In genomic region chr10:128231697-128232419, GRCm38 (mm10) we compare ENCODE assay signal across 8 mouse cellular contexts. TPM values are rescaled to one million over a fixed set of nuclear protein-coding genes. Genes with fewer than 3 reads are reported as not detected.
DNase-seq lines count a peak whose midpoint lies in the region; ATAC-seq lines count a peak whose summit lies in the region.

Gene Timeless, plus strand, starts transcription at chr10:128232065.

- H3K4me2 ChIP-seq in heart, embryonic 15.5 days = peak within 1 kb of the TSS; percentile 82
- H3K4me2 ChIP-seq in liver, embryonic 13.5 days = peak within 1 kb of the TSS; percentile 91
- H3K4me2 ChIP-seq in stomach, embryonic 14.5 days (replicated peaks; ENCODE audit: low read depth, low read length) = peak within 1 kb of the TSS; percentile 82

- peak within 1 kb of the TSS; percentile 74 for H3K9ac ChIP-seq in heart, embryonic 15.5 days
- peak within 1 kb of the TSS; percentile 94 for H3K9ac ChIP-seq in liver, embryonic 13.5 days
- H3K9ac ChIP-seq in stomach, embryonic 14.5 days (replicated peaks; ENCODE audit: low read depth, low read length) = peak within 1 kb of the TSS; percentile 83

- no peaks in the 10 kb centered on the region; the same call in 1 of the 2 replicates for H3K36me3 ChIP-seq in heart, embryonic 15.5 days
- H3K36me3 ChIP-seq in liver, embryonic 13.5 days = peaks cover 10% of the 10 kb centered on the region
- H3K36me3 ChIP-seq in stomach, embryonic 14.5 days (ENCODE audit: control insufficient read depth, insufficient read depth, low read length) = no peaks in the 10 kb centered on the region

- ATAC-seq in CD4-positive, CD25-positive, alpha-beta regulatory T cell, adult 4 months = peak; percentile 74
- peak; percentile 93 for ATAC-seq in heart, embryonic 15.5 days (replicated peaks; ENCODE audit: insufficient number of reproducible peaks, insufficient read depth, low FRiP score, low read depth)
- ATAC-seq in liver, embryonic 13.5 days (ENCODE audit: low read depth) = peak; percentile 90
- peak; percentile 91 for ATAC-seq in stomach, embryonic 14.5 days (ENCODE audit: insufficient number of reproducible peaks, insufficient read depth, low FRiP score, low read depth)

- DNase-seq in c-Kit-negative CD71-positive TER-119-positive erythroid progenitor cells, embryonic 14.5 days (ENCODE audit: low read depth, low spot score) = peak; percentile 79
- peak; percentile 54 for DNase-seq in fibroblast of lung, adult 2 months (ENCODE audit: low read depth)
- peak; percentile 92 for DNase-seq in kidney, postnatal 14 days
- peak; percentile 82 for DNase-seq in liver, embryonic 13.5 days
- peak; percentile 86 to 89 for DNase-seq in natural killer cell, adult 2 months (ENCODE audit: low spot score in 2 of 2)

- peak within 1 kb of the TSS; percentile 94 for H3K27ac ChIP-seq in heart, embryonic 15.5 days
- peak within 1 kb of the TSS; percentile 97 for H3K27ac ChIP-seq in liver, embryonic 13.5 days
- H3K27ac ChIP-seq in stomach, embryonic 14.5 days (ENCODE audit: low read length) = peak within 1 kb of the TSS; percentile 94

- WGBS in heart, embryonic 15.5 days = under 1% methylated on average over 58 of the region's 58 CpGs
- under 1% methylated on average over 55 of the region's 58 CpGs for whole genome bisulfite sequencing in liver, embryonic 13.5 days (ENCODE audit: insufficient replicate concordance)
- under 1% methylated on average over 57 of the region's 58 CpGs for WGBS in stomach, embryonic 14.5 days

- H3K4me3 ChIP-seq in heart, embryonic 15.5 days = peak within 1 kb of the TSS; percentile 70
- peak within 1 kb of the TSS; percentile 88 for H3K4me3 ChIP-seq in liver, embryonic 13.5 days (replicated peaks)
- H3K4me3 ChIP-seq in stomach, embryonic 14.5 days (ENCODE audit: low read depth, low read length) = peak within 1 kb of the TSS; percentile 80

- no peaks in the 10 kb centered on the region for H3K9me3 ChIP-seq in heart, embryonic 15.5 days (replicated peaks)
- no peaks in the 10 kb centered on the region for H3K9me3 ChIP-seq in liver, embryonic 13.5 days (replicated peaks)
- no peaks in the 10 kb centered on the region for H3K9me3 ChIP-seq in stomach, embryonic 14.5 days (ENCODE audit: control insufficient read depth, low read depth, low read length)

- H3K27me3 ChIP-seq in heart, embryonic 15.5 days = no peaks in the 10 kb centered on the region
- no peaks in the 10 kb centered on the region for H3K27me3 ChIP-seq in liver, embryonic 13.5 days
- H3K27me3 ChIP-seq in stomach, embryonic 14.5 days (ENCODE audit: control insufficient read depth, insufficient read depth, low read length) = no peaks in the 10 kb centered on the region

- peaks cover 8% of the 10 kb centered on the region for H3K4me1 ChIP-seq in heart, embryonic 15.5 days (replicated peaks)
- peaks cover 54% of the 10 kb centered on the region for H3K4me1 ChIP-seq in liver, embryonic 13.5 days (replicated peaks)
- H3K4me1 ChIP-seq in stomach, embryonic 14.5 days (ENCODE audit: control insufficient read depth, insufficient read depth, low read length) = 0 out of 2 replicates have a peak, but pooled peaks cover 4% of the 10 kb centered on the region

RNA-seq across cellular contexts. Expression of gene Timeless, which starts in this region (rescaled TPM):
- 10 to 100 TPM; 28.0 to 42.5 TPM for polyA plus RNA-seq in CD4-positive, CD25-positive, alpha-beta regulatory T cell, adult 4 months (2017; shearing (Covaris generic))
- polyA plus RNA-seq in heart, embryonic 15.5 days (2015; fragmentation: Nextera tagmentation; extraction: Ambion mirVana) = 22.3 and 32.1 TPM in 2 replicates
- polyA plus RNA-seq in liver, embryonic 13.5 days (2015; fragmentation: Nextera tagmentation; extraction: Ambion mirVana) = 34.8 and 37.4 TPM in 2 replicates
- polyA plus RNA-seq in stomach, embryonic 14.5 days (2014; fragmentation: Nextera tagmentation; extraction: Ambion mirVana) = 47.2 and 48.0 TPM in 2 replicates

Comparison
In these comparisons a context has a peak if more than half of its experiments do, and no peak if none do; other contexts are left out.
1. Peak in every context shown above with its lines: DNase-seq, ATAC-seq, H3K4me3 ChIP-seq and H3K27ac ChIP-seq.